Mouse (Mus musculus) G1E (cell line): ENCODE data around the gene Sec22b.

Experiments
- CTCF ChIP-seq: IDR thresholded peaks from 2 replicates; pipeline ENCODE4 v1.5.1; 2012; ENCODE audit warnings: low read depth, low read length, inconsistent platforms, mixed read lengths
- GATA1 ChIP-seq: IDR thresholded peaks from 2 replicates; pipeline ENCODE4 v1.6.1; 2012; ENCODE audit warnings: borderline replicate concordance, low read length, inconsistent platforms, mixed read lengths
- GATA2 ChIP-seq: IDR thresholded peaks from 2 replicates; pipeline ENCODE4 v1.6.1; 2012; ENCODE audit warnings: low read depth, low read length, inconsistent platforms, borderline replicate concordance
- POLR2AphosphoS5 ChIP-seq: IDR thresholded peaks from 2 replicates; pipeline ENCODE4 v1.6.1; 2012; ENCODE audit warnings: low read depth, low read length, inconsistent platforms; ENCODE audit not compliant: insufficient replicate concordance
- TAL1 ChIP-seq: conservative IDR thresholded peaks from 2 replicates; pipeline ENCODE4 v1.6.1; 2012; ENCODE audit warnings: low read depth, low read length, inconsistent platforms, mixed read lengths

GRCm38 (mm10) chr3:97967627-97968026 lies 66.6 kb downstream of the Sec22b start:
- no peak for TF ChIP-seq CTCF
- no peak for TF ChIP-seq GATA1
- no peak for TF ChIP-seq TAL1
- no peak for TF ChIP-seq POLR2AphosphoS5
- no peak for TF ChIP-seq GATA2
